Mouse (Mus musculus) midbrain, embryonic 12.5 days (tissue): ENCODE results near the gene Plbd1. TPM values are rescaled to one million over a fixed set of nuclear protein-coding genes. Genes with fewer than 3 reads are reported as not detected.

ENCODE experiments used
- ATAC-seq: fragments of 200-750 bp; cut with Nextera tagmentation; 2 replicates; pipeline ENCODE4 v1.8.0; 2017; ENCODE audit warnings: low read depth, moderate TSS enrichment, moderate library complexity; ENCODE audit not compliant: low FRiP score
- H3K27ac ChIP-seq: fragments of 300-500 bp; sonication (generic); replicated peaks from 2 replicates; pipeline ENCODE4 v1.5.1; 2016; ENCODE audit warnings: mild to moderate bottlenecking
- H3K27me3 ChIP-seq: fragments of 300-500 bp; sonication (generic); 2 replicates; pipeline ENCODE4 v1.6.1; 2016; ENCODE audit warnings: mild to moderate bottlenecking
- H3K36me3 ChIP-seq: fragments of 300-500 bp; sonication (generic); 2 replicates; pipeline ENCODE4 v1.6.1; 2016
- H3K4me1 ChIP-seq: fragments of 300-500 bp; sonication (generic); 2 replicates; pipeline ENCODE4 v1.6.1; 2016
- H3K4me2 ChIP-seq: fragments of 300-500 bp; sonication (generic); replicated peaks from 2 replicates; pipeline ENCODE4 v1.6.1; 2016; ENCODE audit warnings: mild to moderate bottlenecking, moderate library complexity
- H3K4me3 ChIP-seq: fragments of 300-500 bp; sonication (generic); 2 replicates; pipeline ENCODE4 v1.5.1; 2016; ENCODE audit warnings: mild to moderate bottlenecking
- H3K9ac ChIP-seq: fragments of 300-500 bp; sonication (generic); replicated peaks from 2 replicates; pipeline ENCODE4 v1.6.1; 2016; ENCODE audit warnings: mild to moderate bottlenecking, moderate library complexity
- H3K9me3 ChIP-seq: fragments of 300-500 bp; sonication (generic); 2 replicates; pipeline ENCODE4 v1.6.1; 2016; ENCODE audit warnings: mild to moderate bottlenecking
- WGBS: fragments of 180-500 bp; shearing (Covaris S2); methylation state at CpG from one replicate; pipeline ENCODE4 v1.1.7; 2016; 5-methylcytosine and 5-hydroxymethylcytosine counted together
- polyA plus RNA-seq: library from polyadenylated mRNA; unstranded; fragments of >200 nt; fragmentation: Nextera tagmentation; extraction: Ambion mirVana; gene quantifications from 2 replicates; pipeline ENCODE4 v1.2.1, GENCODE M21; 2016

Gene Plbd1
- polyA plus RNA-seq, 1 experiment from 2014 or later: 0.84 TPM

- Histone ChIP-seq H3K9me3 (0 out of 2 replicates have a peak, but pooled peaks cover 4% of the 10 kb centered on the region), H3K36me3 (peaks cover 47% of the 10 kb centered on the region), H3K27ac (no peak overlapping the region), H3K27me3 (no peaks in the 10 kb centered on the region), H3K4me1 (no peaks in the 10 kb centered on the region), H3K9ac (no peak overlapping the region), H3K4me2 (no peak overlapping the region), H3K4me3 (no peak overlapping the region)
- WGBS: 95% methylated on average over 3 of the region's 3 CpGs
- no peak for ATAC-seq
Measured at GRCm38 (mm10) chr6:136612312-136612711, 49.4 kb downstream of the Plbd1 start.

GRCm38 (mm10) chr6:136611351-136612215, 50.1 kb downstream of the Plbd1 start:
- H3K4me3 ChIP-seq: no peak overlapping the region
- H3K36me3 ChIP-seq: peaks cover 55% of the 10 kb centered on the region
- no peak for ATAC-seq
- no peak overlapping the region for H3K4me2 ChIP-seq
- no peak overlapping the region for H3K27ac ChIP-seq
- H3K4me1 ChIP-seq: no peaks in the 10 kb centered on the region
- 0 out of 2 replicates have a peak, but pooled peaks cover 4% of the 10 kb centered on the region for H3K9me3 ChIP-seq
- no peaks in the 10 kb centered on the region for H3K27me3 ChIP-seq
- 95% methylated on average over 17 of the region's 17 CpGs for WGBS
- H3K9ac ChIP-seq: no peak overlapping the region

DNA sequence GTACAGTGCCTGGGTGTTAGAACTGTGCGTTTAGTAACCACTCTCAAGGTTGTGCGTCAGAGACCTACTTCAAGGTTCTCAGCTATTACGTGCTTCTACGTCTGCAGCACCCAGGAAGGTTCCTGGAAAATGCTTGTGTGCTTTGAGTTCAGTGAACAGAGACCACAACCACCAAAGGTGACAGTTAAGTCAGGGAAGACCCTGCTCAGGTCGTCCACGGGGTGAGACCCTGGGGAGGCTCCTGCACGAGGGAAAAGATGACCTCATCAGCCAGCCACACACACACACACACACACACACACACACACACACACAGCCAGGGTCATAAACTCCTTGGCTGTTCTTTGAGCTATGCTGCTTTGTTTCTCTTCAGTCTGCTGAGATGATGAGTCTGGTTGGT, 59.1 kb downstream of the Plbd1 start:
- Histone ChIP-seq H3K27ac (no peak overlapping the region), H3K4me1 (no peaks in the 10 kb centered on the region), H3K4me2 (no peak overlapping the region), H3K27me3 (no peaks in the 10 kb centered on the region), H3K9me3 (no peaks in the 10 kb centered on the region), H3K36me3 (peaks cover 90% of the 10 kb centered on the region), H3K4me3 (no peak overlapping the region), H3K9ac (no peak overlapping the region)
- 87% methylated on average over 7 of the region's 7 CpGs for WGBS
- ATAC-seq: no peak

DNA sequence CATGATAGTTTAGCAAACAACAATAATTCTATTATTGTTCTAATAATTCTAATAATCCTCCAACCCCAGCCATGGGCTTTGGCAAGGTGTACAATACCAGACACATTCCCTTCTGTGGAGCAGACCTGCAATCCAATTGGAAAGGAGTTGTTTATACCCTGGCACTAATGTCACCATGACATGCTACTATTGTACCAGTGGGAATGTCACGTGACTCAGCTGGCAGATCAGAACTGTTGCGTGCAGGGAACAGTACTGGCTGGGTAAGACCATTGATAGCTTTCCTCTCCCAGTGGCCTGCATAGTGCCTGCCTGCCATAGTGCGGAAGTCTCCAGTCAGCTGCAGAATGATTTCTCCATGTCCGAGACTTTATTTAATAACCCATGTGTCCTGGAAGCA, 67.2 kb downstream of the Plbd1 start:
- Histone ChIP-seq H3K27me3 (no peaks in the 10 kb centered on the region), H3K4me1 (no peaks in the 10 kb centered on the region), H3K4me2 (no peak overlapping the region), H3K4me3 (no peak overlapping the region), H3K9ac (no peak overlapping the region), H3K36me3 (peaks cover 70% of the 10 kb centered on the region), H3K27ac (no peak overlapping the region), H3K9me3 (no peaks in the 10 kb centered on the region)
- ATAC-seq: no peak
- 95% methylated on average over 4 of the region's 4 CpGs for WGBS

GRCm38 (mm10) chr6:136590739-136591138, 71.0 kb downstream of the Plbd1 start:
- Histone ChIP-seq H3K4me2 (no peak overlapping the region), H3K9ac (no peak overlapping the region), H3K4me1 (no peaks in the 10 kb centered on the region), H3K4me3 (no peak overlapping the region), H3K9me3 (no peaks in the 10 kb centered on the region), H3K27me3 (no peaks in the 10 kb centered on the region), H3K27ac (no peak overlapping the region), H3K36me3 (peaks cover 64% of the 10 kb centered on the region)
- no peak for ATAC-seq
- 98% methylated on average over 4 of the region's 4 CpGs for WGBS

DNA sequence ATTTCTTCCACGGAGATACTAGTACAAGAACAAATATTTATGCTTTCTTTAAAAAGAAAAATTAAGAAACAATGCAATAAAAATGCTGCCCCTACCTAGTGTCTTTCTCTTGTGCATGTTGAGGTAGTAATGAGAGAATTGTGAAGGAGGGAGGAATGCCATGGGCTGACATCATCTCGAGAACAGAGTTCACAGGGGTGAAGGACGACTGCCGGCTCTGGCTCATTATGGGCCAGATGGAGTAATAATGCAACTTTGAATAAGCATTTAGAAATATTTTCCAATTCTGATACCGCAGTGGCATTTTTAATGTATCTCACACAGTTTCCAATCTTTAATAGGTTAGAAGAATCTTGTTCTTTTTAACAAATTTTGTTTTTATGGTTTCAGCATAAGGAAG, 95.7 kb downstream of the Plbd1 start:
- no peak overlapping the region for H3K4me2 ChIP-seq
- H3K4me3 ChIP-seq: no peak overlapping the region
- no peak overlapping the region for H3K27ac ChIP-seq
- no peak for ATAC-seq
- no peaks in the 10 kb centered on the region for H3K4me1 ChIP-seq
- WGBS: 94% methylated on average over 5 of the region's 5 CpGs
- H3K9ac ChIP-seq: no peak overlapping the region
- H3K36me3 ChIP-seq: peaks cover 80% of the 10 kb centered on the region
- 0 out of 2 replicates have a peak, but pooled peaks cover 10% of the 10 kb centered on the region for H3K9me3 ChIP-seq
- H3K27me3 ChIP-seq: no peaks in the 10 kb centered on the region

Other genes starting within 250 kb of the Plbd1 start
- gene E330021D16Rik, start 246.4 kb downstream of the Plbd1 start, polyA plus RNA-seq: not detected in 2 replicates
- 61.4 TPM in 2 replicates for gene Atf7ip, start 155.8 kb downstream of the Plbd1 start, polyA plus RNA-seq
- 0.39 and 0.64 TPM in 2 replicates for gene Gucy2c, start 119.8 kb upstream of the Plbd1 start, polyA plus RNA-seq
- 0.84 and 0.94 TPM in 2 replicates for gene Hist4h4, start 142.5 kb upstream of the Plbd1 start, polyA plus RNA-seq
- 114 and 117 TPM in 2 replicates for gene H2afj, start 146.3 kb upstream of the Plbd1 start, polyA plus RNA-seq
- gene BC049715, start 165.7 kb upstream of the Plbd1 start, polyA plus RNA-seq: 2.0 and 2.3 TPM in 2 replicates
- 126 and 132 TPM in 2 replicates for gene Wbp11, start 166.3 kb upstream of the Plbd1 start, polyA plus RNA-seq
- gene Smco3, start 173.5 kb upstream of the Plbd1 start, polyA plus RNA-seq: 0.24 and 0.79 TPM in 2 replicates
- gene Art4, start 195.8 kb upstream of the Plbd1 start, polyA plus RNA-seq: 0.56 and 0.69 TPM in 2 replicates
- gene Mgp, start 213.9 kb upstream of the Plbd1 start, polyA plus RNA-seq: 7.2 and 10.9 TPM in 2 replicates